Mouse (Mus musculus) neural tube, embryonic 14.5 days (tissue): Measurements from ENCODE around the gene Gfy. TPM values are rescaled to one million over a fixed set of nuclear protein-coding genes. Genes with fewer than 3 reads are reported as not detected.
A peak's percentile ranks its signal among the peaks of the same experiment; 100 is the strongest.
"Not testable (repeated sequence)": the region's sequence is repeated elsewhere in the genome, so short reads cannot be mapped to it uniquely, and the experiment has no call there.

Experiments
- ATAC-seq: fragments of 200-750 bp; cut with Nextera tagmentation; 2 replicates; pipeline ENCODE4 v1.8.0; 2017; ENCODE audit warnings: low read depth, mild to moderate bottlenecking, moderate TSS enrichment, moderate library complexity
- H3K27ac ChIP-seq: fragments of 300-500 bp; sonication (generic); 2 replicates; pipeline ENCODE4 v1.5.1; 2014; ENCODE audit warnings: low read depth, mild to moderate bottlenecking, control low read depth, low read length, moderate library complexity, mixed read lengths
- H3K27me3 ChIP-seq: fragments of 300-500 bp; sonication (generic); 2 replicates; pipeline ENCODE4 v1.6.1; 2014; ENCODE audit warnings: low read length; ENCODE audit not compliant: control insufficient read depth, insufficient read depth
- H3K36me3 ChIP-seq: fragments of 300-500 bp; sonication (generic); 2 replicates; pipeline ENCODE4 v1.6.1; 2014; ENCODE audit warnings: low read length, mixed read lengths; ENCODE audit not compliant: control insufficient read depth, insufficient read depth
- H3K4me1 ChIP-seq: fragments of 300-500 bp; sonication (generic); 2 replicates; pipeline ENCODE4 v1.6.1; 2014; ENCODE audit warnings: low read length; ENCODE audit not compliant: control insufficient read depth, insufficient read depth
- H3K4me2 ChIP-seq: fragments of 300-500 bp; sonication (generic); 2 replicates; pipeline ENCODE4 v1.6.1; 2014; ENCODE audit warnings: mild to moderate bottlenecking, low read depth, low read length, control low read depth
- H3K4me3 ChIP-seq: fragments of 300-500 bp; sonication (generic); 2 replicates; pipeline ENCODE4 v1.5.1; 2014; ENCODE audit warnings: low read depth, low read length, control low read depth, mixed read lengths
- H3K9ac ChIP-seq: fragments of 300-500 bp; sonication (generic); replicated peaks from 2 replicates; pipeline ENCODE4 v1.6.1; 2014; ENCODE audit warnings: low read depth, mild to moderate bottlenecking, control low read depth, low read length, mixed read lengths
- H3K9me3 ChIP-seq: fragments of 300-500 bp; sonication (generic); 2 replicates; pipeline ENCODE4 v1.6.1; 2016; ENCODE audit warnings: low read length; ENCODE audit not compliant: control insufficient read depth
- WGBS: fragments of 180-500 bp; shearing (Covaris S2); extraction: QIAGEN DNeasy Blood & Tissue Kit; methylation state at CpG from one replicate; pipeline ENCODE4 v1.1.7; 2014; 5-methylcytosine and 5-hydroxymethylcytosine counted together
- polyA plus RNA-seq: library from polyadenylated mRNA; unstranded; fragments of >200 nt; fragmentation: Nextera tagmentation; extraction: Ambion mirVana; gene quantifications from 2 replicates; pipeline ENCODE4 v1.2.1, GENCODE M21; 2014

Gene Gfy
- polyA plus RNA-seq, 1 experiment from 2014 or later = not detected

GRCm38 (mm10) chr7:45158991-45159390, 20.4 kb downstream of the Gfy start:
- Histone ChIP-seq H3K4me1 (peaks cover 10% of the 10 kb centered on the region), H3K27ac (no peak overlapping the region), H3K27me3 (peaks cover 11% of the 10 kb centered on the region), H3K4me2 (no peak overlapping the region), H3K4me3 (no peak overlapping the region), H3K36me3 (0 out of 2 replicates have a peak, but pooled peaks cover 18% of the 10 kb centered on the region), H3K9me3 (no peaks in the 10 kb centered on the region), H3K9ac (no peak overlapping the region)
- ATAC-seq = no peak
- WGBS = 94% methylated on average over 6 of the region's 6 CpGs

- Histone ChIP-seq H3K36me3 (0 out of 2 replicates have a peak, but pooled peaks cover 18% of the 10 kb centered on the region), H3K27ac (no peak overlapping the region), H3K27me3 (no peaks in the 10 kb centered on the region), H3K9ac (no peak overlapping the region), H3K9me3 (no peaks in the 10 kb centered on the region), H3K4me3 (no peak overlapping the region), H3K4me1 (peaks cover 10% of the 10 kb centered on the region), H3K4me2 (no peak overlapping the region)
- 90% methylated on average over 14 of the region's 14 CpGs for WGBS
- ATAC-seq = no peak
Observed at GRCm38 (mm10) chr7:45157459-45157858, 21.9 kb downstream of the Gfy start.

- Histone ChIP-seq H3K9me3 (no peaks in the 10 kb centered on the region), H3K9ac (no peak overlapping the region), H3K27ac (no peak overlapping the region), H3K27me3 (no peaks in the 10 kb centered on the region), H3K4me2 (no peak overlapping the region), H3K4me3 (no peak overlapping the region), H3K4me1 (peaks cover 10% of the 10 kb centered on the region), H3K36me3 (0 out of 2 replicates have a peak, but pooled peaks cover 18% of the 10 kb centered on the region)
- no peak for ATAC-seq
- 96% methylated on average over 15 of the region's 15 CpGs for WGBS
Observed at GRCm38 (mm10) chr7:45156206-45156605, 23.2 kb downstream of the Gfy start.

GRCm38 (mm10) chr7:45155590-45155989, 23.8 kb downstream of the Gfy start:
- WGBS = 87% methylated on average over 9 of the region's 9 CpGs
- Histone ChIP-seq H3K4me2 (no peak overlapping the region; the same call in 1 of the 2 replicates), H3K9me3 (no peaks in the 10 kb centered on the region), H3K27me3 (no peaks in the 10 kb centered on the region), H3K36me3 (0 out of 2 replicates have a peak, but pooled peaks cover 18% of the 10 kb centered on the region), H3K4me3 (no peak overlapping the region), H3K9ac (no peak overlapping the region), H3K27ac (no peak overlapping the region), H3K4me1 (peaks cover 10% of the 10 kb centered on the region)
- ATAC-seq = no peak

GRCm38 (mm10) chr7:45154993-45155514, 24.3 kb downstream of the Gfy start:
- peak; percentile 25 for ATAC-seq
- WGBS = 81% methylated on average over 12 of the region's 12 CpGs
- 0 out of 2 replicates have a peak overlapping the region, but pooled peaks have one; percentile 47 for H3K9ac ChIP-seq

GRCm38 (mm10) chr7:45154096-45154992, 25.0 kb downstream of the Gfy start, which contains the start of the genes Pih1d1 and Aldh16a1:
Gene Pih1d1 (plus strand): TSS chr7:45154303.
Gene Aldh16a1 (minus strand): TSS chr7:45154584.
- 4% methylated on average over 69 of the region's 69 CpGs for WGBS
- Histone ChIP-seq H3K4me1 (peaks cover 10% of the 10 kb centered on the region), H3K36me3 (0 out of 2 replicates have a peak, but pooled peaks cover 14% of the 10 kb centered on the region), H3K9ac (peak within 1 kb of the TSS; percentile 47), H3K27me3 (no peaks in the 10 kb centered on the region), H3K4me2 (peak within 1 kb of the TSS; percentile 62), H3K9me3 (no peaks in the 10 kb centered on the region), H3K27ac (peak within 1 kb of the TSS; percentile 92), H3K4me3 (peak within 1 kb of the TSS; percentile 56)
- ATAC-seq = peak; percentile 96

More at GRCm38 (mm10) chr7:45154993-45155514, 24.3 kb downstream of the Gfy start:
- Histone ChIP-seq H3K27me3 (no peaks in the 10 kb centered on the region), H3K4me2 (peak overlapping the region; percentile 34), H3K9me3 (no peaks in the 10 kb centered on the region), H3K4me3 (peak overlapping the region; percentile 56), H3K27ac (no peak overlapping the region), H3K36me3 (0 out of 2 replicates have a peak, but pooled peaks cover 18% of the 10 kb centered on the region), H3K4me1 (peaks cover 10% of the 10 kb centered on the region)

- peak overlapping the region; percentile 62 for H3K4me2 ChIP-seq
- 0 out of 2 replicates have a peak, but pooled peaks cover 7% of the 10 kb centered on the region for H3K36me3 ChIP-seq
- 6% methylated on average over 5 of the region's 5 CpGs for WGBS
- H3K9ac ChIP-seq = peak overlapping the region; percentile 47
- peak; percentile 8; the same call in 1 of the 2 replicates for ATAC-seq
- H3K27me3 ChIP-seq = no peaks in the 10 kb centered on the region
- peak overlapping the region; percentile 92 for H3K27ac ChIP-seq
- peak overlapping the region; percentile 56 for H3K4me3 ChIP-seq
- H3K9me3 ChIP-seq = no peaks in the 10 kb centered on the region
- peaks cover 10% of the 10 kb centered on the region for H3K4me1 ChIP-seq
Observed at GRCm38 (mm10) chr7:45153586-45153985, 25.8 kb downstream of the Gfy start.

GRCm38 (mm10) chr7:45153052-45153451, 26.3 kb downstream of the Gfy start:
- H3K9me3 ChIP-seq, H3K27me3 ChIP-seq, H3K27ac ChIP-seq, H3K9ac ChIP-seq, H3K36me3 ChIP-seq, ATAC-seq, H3K4me3 ChIP-seq: not testable (repeated sequence)
- WGBS = 94% methylated on average over 2 of the region's 2 CpGs
- peaks cover 10% of the 10 kb centered on the region for H3K4me1 ChIP-seq
- H3K4me2 ChIP-seq = peak overlapping the region; percentile 62; the same call in 1 of the 2 replicates
